Mouse (Mus musculus): ENCODE measurements around the gene Adh7.
A peak's percentile ranks its signal among the peaks of the same experiment; 100 is the strongest.

Gene Adh7

GRCm38 (mm10) chr3:138225331-138225730 lies 7.8 kb downstream of the Adh7 start:
- DNase-seq: no peak

GRCm38 (mm10) chr3:138225853-138226252 lies 8.3 kb downstream of the Adh7 start:
- peak in 1 of 2 experiments; percentile 4 for DNase-seq

- DNase-seq: no peak
Observed at GRCm38 (mm10) chr3:138226476-138226875, 8.9 kb downstream of the Adh7 start.

- no peak for DNase-seq
Observed at GRCm38 (mm10) chr3:138227082-138227481, 9.5 kb downstream of the Adh7 start.

GRCm38 (mm10) chr3:138227782-138228181 lies 10.2 kb downstream of the Adh7 start:
- DNase-seq: no peak

GRCm38 (mm10) chr3:138229448-138229847 lies 11.9 kb downstream of the Adh7 start:
- DNase-seq: no peak

- DNase-seq: no peak
Observed at GRCm38 (mm10) chr3:138230266-138230665, 12.7 kb downstream of the Adh7 start.

- no peak for DNase-seq
Observed at GRCm38 (mm10) chr3:138231531-138231930, 14.0 kb downstream of the Adh7 start.

- DNase-seq: no peak
Observed at GRCm38 (mm10) chr3:138236546-138237163, 19.1 kb downstream of the Adh7 start.

- DNase-seq: no peak
Observed at GRCm38 (mm10) chr3:138238046-138238445, 20.5 kb downstream of the Adh7 start.

GRCm38 (mm10) chr3:138239461-138239860 lies 21.9 kb downstream of the Adh7 start:
- no peak for DNase-seq

- DNase-seq: no peak
Observed at GRCm38 (mm10) chr3:138240411-138240810, 22.9 kb downstream of the Adh7 start.

GRCm38 (mm10) chr3:138240942-138241341 lies 23.4 kb downstream of the Adh7 start:
- no peak for DNase-seq

- no peak for DNase-seq
Observed at GRCm38 (mm10) chr3:138241371-138241770, 23.8 kb downstream of the Adh7 start.

GRCm38 (mm10) chr3:138242021-138242726 lies 24.6 kb downstream of the Adh7 start:
- no peak for DNase-seq

GRCm38 (mm10) chr3:138242933-138243332 lies 25.4 kb downstream of the Adh7 start:
- no peak for DNase-seq

- no peak for DNase-seq
Observed at GRCm38 (mm10) chr3:138244338-138244874, 26.8 kb downstream of the Adh7 start.

GRCm38 (mm10) chr3:138246511-138247020 lies 29.0 kb downstream of the Adh7 start:
- no peak for DNase-seq

- no peak for DNase-seq
Observed at GRCm38 (mm10) chr3:138247241-138247640, 29.7 kb downstream of the Adh7 start.

GRCm38 (mm10) chr3:138248011-138248410 lies 30.5 kb downstream of the Adh7 start:
- no peak for DNase-seq

- no peak for DNase-seq
Observed at GRCm38 (mm10) chr3:138248746-138249145, 31.2 kb downstream of the Adh7 start.

GRCm38 (mm10) chr3:138251156-138251555 lies 33.6 kb downstream of the Adh7 start:
- DNase-seq: no peak

GRCm38 (mm10) chr3:138254205-138254604 lies 36.6 kb downstream of the Adh7 start:
- no peak for DNase-seq

- DNase-seq: no peak
Observed at GRCm38 (mm10) chr3:138255366-138255765, 37.8 kb downstream of the Adh7 start.
